Comparison of ENCODE assay signal across 8 mouse cellular contexts in the genomic region with DNA sequence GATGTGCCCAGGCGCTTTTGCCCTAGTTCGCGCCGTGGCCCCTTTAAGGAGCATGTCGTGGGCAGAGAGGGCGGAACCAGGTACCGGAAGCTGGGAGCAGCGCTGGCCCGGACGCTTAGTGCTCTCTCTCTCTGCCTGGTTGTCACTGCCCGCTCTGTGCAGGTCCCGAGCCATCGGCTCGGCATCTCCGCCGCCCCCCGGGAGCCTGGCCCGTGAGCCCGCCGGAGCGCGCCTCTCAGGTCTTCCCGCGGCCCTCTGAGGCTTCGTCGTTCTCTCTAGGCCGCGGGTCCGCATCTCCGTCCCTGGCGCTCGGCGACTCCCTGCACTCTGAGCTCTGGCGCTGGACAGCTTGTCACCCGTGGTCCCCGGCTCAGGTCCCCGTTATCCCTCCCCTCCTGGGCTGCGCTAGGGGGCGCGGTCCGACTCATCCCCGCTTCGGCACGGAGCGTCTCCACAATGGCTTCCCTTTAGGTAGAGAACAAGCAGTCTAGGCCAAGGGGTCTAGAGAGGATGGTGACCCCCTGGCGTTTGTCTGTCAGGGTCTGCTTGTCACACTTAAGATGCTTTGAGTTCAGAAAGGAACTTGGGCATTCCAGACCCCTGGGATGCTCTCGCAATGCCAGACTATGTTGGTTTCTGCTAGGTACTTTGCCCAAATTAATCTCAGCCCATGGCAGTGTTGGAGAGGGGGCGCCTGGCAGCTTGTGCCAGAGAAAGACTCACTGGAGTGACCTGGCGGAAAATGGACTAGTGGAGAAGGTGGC. TPM values are rescaled to one million over a fixed set of nuclear protein-coding genes. Genes with fewer than 3 reads are reported as not detected.
DNase-seq lines count a peak whose midpoint lies in the region; ATAC-seq lines count a peak whose summit lies in the region.

A gene (plus strand): TSS at position 83 of the 764 bp plus-strand sequence.

- H3K4me1 ChIP-seq in hindbrain, embryonic 14.5 days (replicated peaks; ENCODE audit: control insufficient read depth, insufficient read depth, low read length), result peaks cover 11% of the 10 kb centered on the region

- peak within 1 kb of the TSS; percentile 91 for H3K9ac ChIP-seq in hindbrain, embryonic 14.5 days

- peaks cover 11% of the 10 kb centered on the region for H3K36me3 ChIP-seq in hindbrain, embryonic 14.5 days (replicated peaks; ENCODE audit: control insufficient read depth, insufficient read depth)

- H3K4me3 ChIP-seq in hindbrain, embryonic 14.5 days (replicated peaks; ENCODE audit: low read length), result peak within 1 kb of the TSS; percentile 80

- H3K9me3 ChIP-seq in hindbrain, embryonic 14.5 days (ENCODE audit: control insufficient read depth, low read length), result no peaks in the 10 kb centered on the region

- peak within 1 kb of the TSS; percentile 96 for H3K27ac ChIP-seq in hindbrain, embryonic 14.5 days

- WGBS in hindbrain, embryonic 14.5 days, result under 1% methylated on average over 49 of the region's 49 CpGs

- H3K4me2 ChIP-seq in hindbrain, embryonic 14.5 days (replicated peaks), result peak within 1 kb of the TSS; percentile 80

- ATAC-seq in hindbrain, embryonic 14.5 days (ENCODE audit: low FRiP score), result peak; percentile 95

- DNase-seq in R1 (ENCODE audit: low read depth, low spot score), result peak; percentile 79
- DNase-seq in cerebellum, postnatal 25 days, result peak; percentile 90 to 91
- peak; percentile 81 for DNase-seq in frontal cortex, postnatal 36 days (ENCODE audit: low spot score in 2 of 2)
- peak; percentile 82 for DNase-seq in hindbrain, embryonic 14.5 days (ENCODE audit: low spot score)
- peak; percentile 75 to 78 for DNase-seq in layer of hippocampus, postnatal 36 days
- DNase-seq in lung, postnatal 36 days, result peak; percentile 88
- peak; percentile 92 for DNase-seq in retina, postnatal 1 day
- peak; percentile 83 for DNase-seq in thymus, postnatal 4 days

- no peaks in the 10 kb centered on the region for H3K27me3 ChIP-seq in hindbrain, embryonic 14.5 days (ENCODE audit: control insufficient read depth, insufficient read depth, low read length)

RNA-seq across cellular contexts. Expression of the gene that starts here (rescaled TPM):
- 37.5 and 38.0 TPM in 2 replicates for polyA plus RNA-seq in hindbrain, embryonic 14.5 days (2014; fragmentation: Nextera tagmentation; extraction: Ambion mirVana)
- total RNA-seq in layer of hippocampus, postnatal 36 days (2021), result 10 to 100 TPM; 29.7 to 33.1 TPM

Comparison
In these comparisons a context has a peak if more than half of its experiments do, and no peak if none do; other contexts are left out.
1. Peak in every context shown above with its lines: DNase-seq, ATAC-seq, H3K4me3 ChIP-seq and H3K27ac ChIP-seq.